Mouse (Mus musculus) ES-Bruce4 (cell line): ENCODE data around the gene Olfr1392. TPM values are rescaled to one million over a fixed set of nuclear protein-coding genes. Genes with fewer than 3 reads are reported as not detected.

Experiments used
- H3K27ac ChIP-seq: 2 replicates; pipeline ENCODE4 v1.5.1; 2012; ENCODE audit warnings: low read length, inconsistent platforms; ENCODE audit not compliant: insufficient read depth
- H3K27me3 ChIP-seq: 2 replicates; pipeline ENCODE4 v1.6.1; 2012; ENCODE audit warnings: mild to moderate bottlenecking, low read length, inconsistent platforms; ENCODE audit not compliant: control insufficient read depth, poor library complexity, insufficient read depth, severe bottlenecking
- H3K36me3 ChIP-seq: 2 replicates; pipeline ENCODE4 v1.6.1; 2012; ENCODE audit warnings: inconsistent platforms, mild to moderate bottlenecking, low read length, moderate library complexity; ENCODE audit not compliant: control insufficient read depth, poor library complexity, insufficient read depth, severe bottlenecking
- H3K4me1 ChIP-seq: one replicate; pipeline ENCODE4 v1.8.1; 2011; ENCODE audit warnings: low read length; ENCODE audit not compliant: control insufficient read depth, insufficient read depth
- H3K4me3 ChIP-seq: 2 replicates; pipeline ENCODE4 v1.5.1; 2011; ENCODE audit warnings: low read depth, mild to moderate bottlenecking, low read length
- H3K9ac ChIP-seq: 2 replicates; pipeline ENCODE4 v1.6.1; 2012; ENCODE audit warnings: low read depth, mild to moderate bottlenecking, inconsistent platforms; ENCODE audit not compliant: poor library complexity, severe bottlenecking
- H3K9me3 ChIP-seq: replicated peaks from 2 replicates; pipeline ENCODE4 v1.6.1; 2012; ENCODE audit warnings: mild to moderate bottlenecking, low read length, inconsistent platforms; ENCODE audit not compliant: control insufficient read depth, poor library complexity, insufficient read depth, severe bottlenecking
- EP300 ChIP-seq: IDR thresholded peaks from 2 replicates; pipeline ENCODE4 v1.6.1; 2011; ENCODE audit warnings: low read depth, low read length; ENCODE audit not compliant: insufficient read depth
- POLR2A ChIP-seq: IDR thresholded peaks from one replicate; pipeline ENCODE4 v1.8.1; 2011; ENCODE audit warnings: low read length; ENCODE audit not compliant: insufficient read depth
- polyA plus RNA-seq: library from polyadenylated mRNA; stranded (reverse); fragments of >200 nt; gene quantifications from 2 replicates; pipeline ENCODE4 v1.2.4, GENCODE M21; 2011; ENCODE audit warnings: low read depth; ENCODE audit not compliant: missing spikeins, insufficient read depth, insufficient read length

The Olfr1392 gene
- polyA plus RNA-seq, 1 experiment, result not detected

GRCm38 (mm10) chr11:49337150-49337832 lies 52.2 kb downstream of the Olfr1392 start:
- Histone ChIP-seq H3K9me3 (0 out of 2 replicates have a peak, but pooled peaks cover 3% of the 10 kb centered on the region), H3K9ac (no peak overlapping the region), H3K27me3 (no peaks in the 10 kb centered on the region), H3K36me3 (no peaks in the 10 kb centered on the region), H3K4me3 (no peak overlapping the region), H3K4me1 (no peaks in the 10 kb centered on the region), H3K27ac (no peak overlapping the region)
- TF ChIP-seq POLR2A (no peak), EP300 (no peak)

Other genes starting within 250 kb of the Olfr1392 start
- gene 9930111J21Rik2, start 234.0 kb upstream of the Olfr1392 start, polyA plus RNA-seq, result 0.21 and 0.31 TPM in 2 replicates
- gene Tgtp2, start 221.1 kb upstream of the Olfr1392 start, polyA plus RNA-seq, result not detected in 2 replicates
- not detected in 2 replicates for gene Ifi47, start 208.7 kb upstream of the Olfr1392 start, polyA plus RNA-seq
- gene Olfr1396, start 170.4 kb upstream of the Olfr1392 start, polyA plus RNA-seq, result not detected in 2 replicates
- not detected in 2 replicates for gene Olfr1395, start 143.0 kb upstream of the Olfr1392 start, polyA plus RNA-seq
- gene Olfr1394, start 130.9 kb upstream of the Olfr1392 start, polyA plus RNA-seq, result not detected in 2 replicates
- not detected in 2 replicates for gene Btnl9, start 98.1 kb upstream of the Olfr1392 start, polyA plus RNA-seq
- gene Zfp62, start 82.0 kb upstream of the Olfr1392 start, polyA plus RNA-seq, result 29.3 and 33.6 TPM in 2 replicates
- 16.5 and 21.1 TPM in 2 replicates for gene Mgat1, start 41.1 kb upstream of the Olfr1392 start, polyA plus RNA-seq
- not detected in 2 replicates for gene Olfr1393, start 7.0 kb upstream of the Olfr1392 start, polyA plus RNA-seq
- gene Olfr10, start 19.5 kb downstream of the Olfr1392 start, polyA plus RNA-seq, result not detected in 2 replicates
- gene Olfr1391, start 37.5 kb downstream of the Olfr1392 start, polyA plus RNA-seq, result not detected in 2 replicates
- gene Olfr1390, start 49.9 kb downstream of the Olfr1392 start, polyA plus RNA-seq, result not detected in 2 replicates
- gene Olfr1389, start 137.8 kb downstream of the Olfr1392 start, polyA plus RNA-seq, result not detected in 2 replicates
- 2.6 and 4.3 TPM in 2 replicates for gene Olfr1388, start 151.3 kb downstream of the Olfr1392 start, polyA plus RNA-seq
- not detected in 2 replicates for gene Olfr1387, start 170.1 kb downstream of the Olfr1392 start, polyA plus RNA-seq
- gene Olfr1386, start 179.8 kb downstream of the Olfr1392 start, polyA plus RNA-seq, result not detected in 2 replicates
- not detected in 2 replicates for gene Olfr1385, start 203.8 kb downstream of the Olfr1392 start, polyA plus RNA-seq
- 0.21 TPM in 1 of 2 replicates, not detected in the other for gene Olfr1384, start 221.4 kb downstream of the Olfr1392 start, polyA plus RNA-seq
- gene Olfr1383, start 234.4 kb downstream of the Olfr1392 start, polyA plus RNA-seq, result 0.26 and 0.34 TPM in 2 replicates
- gene Olfr1382, start 243.0 kb downstream of the Olfr1392 start, polyA plus RNA-seq, result not detected in 2 replicates